Mouse (Mus musculus) liver, embryonic 13.5 days (tissue): ENCODE results near the gene Whamm. TPM values are rescaled to one million over a fixed set of nuclear protein-coding genes. Genes with fewer than 3 reads are reported as not detected.

Experiments used
- ATAC-seq: fragments of 200-750 bp; cut with Nextera tagmentation; 2 replicates; pipeline ENCODE4 v1.8.0; 2017; ENCODE audit warnings: low read depth, mild to moderate bottlenecking, moderate number of reproducible peaks, moderate library complexity
- DNase-seq: peaks from one replicate; pipeline ENCODE4 v3.0.0; 2022
- H3K27ac ChIP-seq: fragments of 300-500 bp; sonication (generic); 2 replicates; pipeline ENCODE4 v1.5.1; 2015; ENCODE audit warnings: moderate library complexity, mild to moderate bottlenecking, inconsistent platforms
- H3K27me3 ChIP-seq: fragments of 300-500 bp; sonication (generic); 2 replicates; pipeline ENCODE4 v1.6.1; 2015; ENCODE audit warnings: mild to moderate bottlenecking, inconsistent platforms
- H3K36me3 ChIP-seq: fragments of 300-500 bp; sonication (generic); 2 replicates; pipeline ENCODE4 v1.6.1; 2015; ENCODE audit warnings: mild to moderate bottlenecking, inconsistent platforms
- H3K4me1 ChIP-seq: fragments of 300-500 bp; sonication (generic); replicated peaks from 2 replicates; pipeline ENCODE4 v1.6.1; 2015; ENCODE audit warnings: inconsistent platforms
- H3K4me2 ChIP-seq: fragments of 300-500 bp; sonication (generic); 2 replicates; pipeline ENCODE4 v1.6.1; 2015; ENCODE audit warnings: inconsistent platforms, mild to moderate bottlenecking, moderate library complexity
- H3K4me3 ChIP-seq: fragments of 300-500 bp; sonication (generic); replicated peaks from 2 replicates; pipeline ENCODE4 v1.5.1; 2015; ENCODE audit warnings: mild to moderate bottlenecking, inconsistent platforms
- H3K9ac ChIP-seq: fragments of 300-500 bp; sonication (generic); 2 replicates; pipeline ENCODE4 v1.6.1; 2015; ENCODE audit warnings: mild to moderate bottlenecking, inconsistent platforms
- H3K9me3 ChIP-seq: fragments of 300-500 bp; sonication (generic); replicated peaks from 2 replicates; pipeline ENCODE4 v1.6.1; 2016; ENCODE audit warnings: inconsistent platforms
- WGBS: fragments of 180-500 bp; shearing (Covaris S2); methylation state at CpG from one replicate; pipeline ENCODE4 v1.1.7; 2015; ENCODE audit not compliant: insufficient replicate concordance; 5-methylcytosine and 5-hydroxymethylcytosine counted together
- microRNA counts: library from miRNA; unstranded; fragments of <30 nt; microRNA quantifications from one replicate; lab custom pipeline; 2016
- polyA plus RNA-seq: library from polyadenylated mRNA; unstranded; fragments of >200 nt; fragmentation: Nextera tagmentation; extraction: Ambion mirVana; gene quantifications from 2 replicates; pipeline ENCODE4 v1.2.1, GENCODE M21; 2015

Whamm gene
- polyA plus RNA-seq, 1 experiment from 2014 or later, result 4.0 TPM

DNA sequence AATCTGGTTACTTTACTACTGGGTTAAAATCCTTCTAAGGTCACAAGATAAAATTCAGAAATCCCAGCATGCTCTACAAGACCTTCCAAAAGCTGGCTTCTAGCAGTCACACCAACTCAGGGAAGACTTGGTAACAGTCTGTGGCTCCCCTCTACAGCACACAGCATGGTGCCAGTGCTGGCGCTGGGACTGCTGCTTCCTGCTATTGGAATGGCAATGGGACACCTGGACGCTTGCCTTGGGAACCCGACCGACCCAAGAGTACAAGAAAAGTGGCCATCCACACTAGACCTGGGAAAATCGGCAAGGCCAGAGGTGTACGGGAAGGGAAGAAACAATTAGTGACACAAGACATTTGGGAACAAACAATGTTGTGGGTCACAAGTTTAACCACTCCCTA, 61.5 kb downstream of the Whamm start:
- Histone ChIP-seq H3K36me3 (no peaks in the 10 kb centered on the region), H3K27me3 (no peaks in the 10 kb centered on the region), H3K4me1 (no peaks in the 10 kb centered on the region), H3K9me3 (no peaks in the 10 kb centered on the region), H3K27ac (no peak overlapping the region), H3K4me3 (no peak overlapping the region), H3K4me2 (no peak overlapping the region), H3K9ac (no peak overlapping the region)
- ATAC-seq (no peak), DNase-seq (no peak)
- 72% methylated on average over 6 of the region's 6 CpGs for WGBS

- Histone ChIP-seq H3K4me2 (no peak overlapping the region), H3K4me3 (no peak overlapping the region), H3K36me3 (no peaks in the 10 kb centered on the region), H3K27me3 (no peaks in the 10 kb centered on the region), H3K4me1 (no peaks in the 10 kb centered on the region), H3K27ac (no peak overlapping the region), H3K9me3 (no peaks in the 10 kb centered on the region), H3K9ac (no peak overlapping the region)
- DNase-seq (no peak), ATAC-seq (no peak)
- 72% methylated on average over 6 of the region's 6 CpGs for WGBS
Observed at GRCm38 (mm10) chr7:81641101-81641500, 70.0 kb downstream of the Whamm start.

DNA sequence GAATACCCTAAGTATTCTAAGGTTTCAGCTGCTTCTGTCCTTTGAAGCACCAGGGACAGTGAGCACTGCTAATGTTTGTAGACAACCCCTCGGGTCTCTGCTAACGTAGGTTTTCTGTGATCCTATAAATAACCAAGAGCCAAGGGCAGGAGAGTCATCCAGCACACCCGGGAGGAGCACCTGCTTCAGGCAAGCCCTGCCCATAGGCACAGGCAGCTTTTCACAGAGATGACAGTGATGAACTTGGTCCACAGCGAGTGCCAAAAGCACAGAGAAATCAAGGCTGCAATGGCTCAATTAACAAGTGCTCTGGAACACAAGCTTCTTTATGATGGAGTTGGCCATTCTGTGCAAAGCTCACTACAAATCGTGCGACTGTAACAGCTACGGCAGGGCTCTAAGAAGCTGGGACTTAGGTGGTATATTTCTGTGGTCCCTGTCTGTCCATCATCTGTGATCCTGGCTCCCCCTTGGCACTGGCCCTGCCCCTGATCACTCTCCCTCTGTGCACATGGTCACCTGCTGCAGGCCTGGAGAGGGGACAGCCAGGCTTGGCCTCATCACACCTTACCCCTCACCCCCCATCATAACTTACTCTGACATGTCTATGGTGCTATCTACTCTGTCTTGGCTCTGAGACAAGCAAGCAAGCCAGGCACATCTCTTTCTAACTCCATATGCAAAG, 73.6 kb downstream of the Whamm start:
- Histone ChIP-seq H3K27me3 (no peaks in the 10 kb centered on the region), H3K4me1 (no peaks in the 10 kb centered on the region), H3K27ac (no peak overlapping the region), H3K4me3 (no peak overlapping the region), H3K9me3 (no peaks in the 10 kb centered on the region), H3K4me2 (no peak overlapping the region), H3K36me3 (no peaks in the 10 kb centered on the region), H3K9ac (no peak overlapping the region)
- 61% methylated on average over 7 of the region's 7 CpGs for WGBS
- DNase-seq (no peak), ATAC-seq (no peak)

MicroRNA genes within 50 kb of the gene (microRNA counts, 519-probe panel; counts per million panel counts)
- microRNA mmu-miR-1839-3p (lab: Ali Mortazavi, UCI), result 114 counts per million
- 3,861 counts per million, percentile 29 among the panel's probes with 10 or more counts for microRNA mmu-miR-1839-5p (lab: Ali Mortazavi, UCI)

Other genes starting within 250 kb of the Whamm start
- 979 and 995 TPM in 2 replicates for gene Rps17, start 226.0 kb upstream of the Whamm start, polyA plus RNA-seq
- 0.15 and 0.20 TPM in 2 replicates for gene Cpeb1, start 115.8 kb upstream of the Whamm start, polyA plus RNA-seq
- gene Ap3b2, start 77.3 kb upstream of the Whamm start, polyA plus RNA-seq, result 0.21 and 0.24 TPM in 2 replicates
- not detected in 2 replicates for gene BC048679, start 73.0 kb upstream of the Whamm start, polyA plus RNA-seq
- gene Fsd2, start 4.3 kb upstream of the Whamm start, polyA plus RNA-seq, result 0.06 and 0.15 TPM in 2 replicates
- gene Homer2, start 136.3 kb downstream of the Whamm start, polyA plus RNA-seq, result 5.7 and 6.3 TPM in 2 replicates
- 68.9 and 84.2 TPM in 2 replicates for gene Ramac, start 191.7 kb downstream of the Whamm start, polyA plus RNA-seq
- 30.0 and 30.2 TPM in 2 replicates for gene 3110040N11Rik, start 218.2 kb downstream of the Whamm start, polyA plus RNA-seq